Mouse (Mus musculus) E14TG2a.4 (cell line): ENCODE results near the gene Entpd2.

Source experiments
- CTCF ChIP-seq: conservative IDR thresholded peaks from 2 replicates; pipeline ENCODE4 v1.5.1; 2014; ENCODE audit warnings: low read length
- POU5F1 ChIP-seq: IDR thresholded peaks from 2 replicates; pipeline ENCODE4 v1.6.1; 2014; ENCODE audit warnings: low read length, borderline replicate concordance

DNA sequence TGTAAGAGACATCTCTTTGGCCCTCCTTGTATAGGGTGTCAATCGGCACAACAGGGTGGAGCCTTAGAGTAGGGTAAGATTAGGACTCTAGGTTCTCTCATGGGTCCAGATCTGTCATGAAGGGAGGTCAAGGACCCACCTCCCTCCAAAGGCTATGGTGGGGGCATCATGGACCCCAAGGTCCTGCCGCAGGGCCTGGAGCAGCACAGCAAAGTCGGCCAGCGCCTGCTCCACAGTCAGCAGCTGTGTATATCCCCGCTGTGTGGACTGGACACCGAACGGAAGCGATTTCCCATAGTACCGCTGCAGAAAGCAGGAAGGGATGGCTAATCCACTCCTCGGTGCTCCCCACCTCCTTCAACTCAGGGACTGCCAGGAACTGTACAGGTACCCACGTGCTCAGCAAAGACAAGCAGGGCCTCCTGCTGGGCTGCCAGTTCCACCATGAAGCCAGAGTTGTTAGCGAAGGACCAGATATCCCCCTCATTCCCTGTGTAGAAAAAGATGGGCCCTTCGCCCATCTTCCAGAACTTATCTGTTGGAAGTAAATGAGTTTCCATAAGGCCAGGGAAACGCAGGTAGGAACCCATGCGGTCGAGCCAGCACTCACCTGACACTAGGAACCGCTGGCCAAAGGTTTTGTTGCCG lies 40.1 kb upstream of the Entpd2 start:
- TF ChIP-seq CTCF (no peak), POU5F1 (no peak)
